Mouse (Mus musculus) stomach, postnatal 0 days (tissue): ENCODE results near the gene Srebf1.

Experiments
- CTCF ChIP-seq: IDR thresholded peaks from 2 replicates; pipeline ENCODE4 v1.5.1; 2016; ENCODE audit warnings: antibody characterized with exemption, low read depth, mild to moderate bottlenecking, moderate library complexity
- EP300 ChIP-seq: optimal IDR thresholded peaks from 2 replicates; pipeline ENCODE3; 2016; ENCODE audit warnings: antibody characterized with exemption

GRCm38 (mm10) chr11:60268563-60268962 is 46.2 kb upstream of the Srebf1 start:
- TF ChIP-seq CTCF (no peak), EP300 (no peak)
